Mouse (Mus musculus) stomach, postnatal 0 days (tissue): ENCODE measurements around the gene Nfia. TPM values are rescaled to one million over a fixed set of nuclear protein-coding genes. Genes with fewer than 3 reads are reported as not detected.

Experiments used
- ATAC-seq: fragments of 200-750 bp; cut with Nextera tagmentation; 2 replicates; pipeline ENCODE4 v1.8.0; 2017; ENCODE audit not compliant: low FRiP score, low TSS enrichment
- DNase-seq: peaks from one replicate; pipeline ENCODE4 v3.0.0-alpha.2; 2016; ENCODE audit warnings: low spot score
- H3K27ac ChIP-seq: fragments of 300-500 bp; sonication (generic); replicated peaks from 2 replicates; pipeline ENCODE4 v1.5.1; 2014; ENCODE audit warnings: mild to moderate bottlenecking, control low read depth
- H3K27me3 ChIP-seq: fragments of 300-500 bp; sonication (generic); 2 replicates; pipeline ENCODE4 v1.6.1; 2014; ENCODE audit warnings: low read length; ENCODE audit not compliant: control insufficient read depth, insufficient read depth
- H3K36me3 ChIP-seq: fragments of 300-500 bp; sonication (generic); 2 replicates; pipeline ENCODE4 v1.6.1; 2014; ENCODE audit warnings: low read length, mixed read lengths; ENCODE audit not compliant: control insufficient read depth, insufficient read depth
- H3K4me1 ChIP-seq: fragments of 300-500 bp; sonication (generic); replicated peaks from 2 replicates; pipeline ENCODE4 v1.6.1; 2014; ENCODE audit warnings: antibody characterized with exemption; ENCODE audit not compliant: control insufficient read depth, insufficient read depth
- H3K4me2 ChIP-seq: fragments of 300-500 bp; sonication (generic); replicated peaks from 2 replicates; pipeline ENCODE4 v1.6.1; 2014; ENCODE audit warnings: low read depth, mild to moderate bottlenecking, control low read depth, moderate library complexity
- H3K4me3 ChIP-seq: fragments of 300-500 bp; sonication (generic); 2 replicates; pipeline ENCODE4 v1.5.1; 2014; ENCODE audit warnings: low read depth, low read length, control low read depth
- H3K9ac ChIP-seq: fragments of 300-500 bp; sonication (generic); 2 replicates; pipeline ENCODE4 v1.6.1; 2014; ENCODE audit warnings: mild to moderate bottlenecking, low read length, control low read depth, mixed read lengths
- H3K9me3 ChIP-seq: fragments of 300-500 bp; sonication (generic); 2 replicates; pipeline ENCODE4 v1.6.1; 2016; ENCODE audit warnings: low read length; ENCODE audit not compliant: control insufficient read depth
- CTCF ChIP-seq: IDR thresholded peaks from 2 replicates; pipeline ENCODE4 v1.5.1; 2016; ENCODE audit warnings: antibody characterized with exemption, low read depth, mild to moderate bottlenecking, moderate library complexity
- EP300 ChIP-seq: optimal IDR thresholded peaks from 2 replicates; pipeline ENCODE3; 2016; ENCODE audit warnings: antibody characterized with exemption
- WGBS: fragments of 180-500 bp; shearing (Covaris S2); extraction: QIAGEN DNeasy Blood & Tissue Kit; methylation state at CpG from one replicate; pipeline ENCODE4 v1.1.7; 2014; 5-methylcytosine and 5-hydroxymethylcytosine counted together
- polyA plus RNA-seq: library from polyadenylated mRNA; unstranded; fragments of >200 nt; fragmentation: Nextera tagmentation; extraction: Ambion mirVana; gene quantifications from 2 replicates; pipeline ENCODE4 v1.2.1, GENCODE M21; 2015

The Nfia gene
- polyA plus RNA-seq, 1 experiment from 2014 or later: 26.0 TPM

DNA sequence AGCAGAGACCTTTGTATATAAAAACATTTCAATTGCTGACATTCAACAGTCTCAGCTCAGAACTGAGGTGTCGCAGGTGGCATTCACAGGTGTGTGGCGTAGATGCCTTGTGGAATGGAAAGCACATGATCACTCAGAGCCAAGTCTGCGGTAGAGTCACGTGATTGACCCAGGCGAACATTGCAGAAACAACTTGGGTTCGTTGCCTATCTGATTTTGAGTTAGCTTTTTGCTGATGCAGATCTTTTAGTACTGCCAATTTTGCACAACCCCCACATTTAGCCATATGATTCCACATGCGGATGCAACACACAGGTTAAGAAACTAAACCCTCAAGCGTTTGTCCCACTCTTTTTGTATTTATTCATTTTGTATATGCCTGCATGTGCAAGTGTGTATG is 272.1 kb downstream of the Nfia start:
- H3K27ac ChIP-seq: no peak overlapping the region
- H3K27me3 ChIP-seq: no peaks in the 10 kb centered on the region
- H3K4me1 ChIP-seq: no peaks in the 10 kb centered on the region
- no peak overlapping the region for H3K4me3 ChIP-seq
- no peak overlapping the region for H3K9ac ChIP-seq
- H3K36me3 ChIP-seq: no peaks in the 10 kb centered on the region
- DNase-seq (no peak), ATAC-seq (no peak)
- H3K9me3 ChIP-seq: no peaks in the 10 kb centered on the region
- no peak for TF ChIP-seq CTCF
- no peak for TF ChIP-seq EP300
- no peak overlapping the region for H3K4me2 ChIP-seq
- 82% methylated on average over 8 of the region's 8 CpGs for WGBS

DNA sequence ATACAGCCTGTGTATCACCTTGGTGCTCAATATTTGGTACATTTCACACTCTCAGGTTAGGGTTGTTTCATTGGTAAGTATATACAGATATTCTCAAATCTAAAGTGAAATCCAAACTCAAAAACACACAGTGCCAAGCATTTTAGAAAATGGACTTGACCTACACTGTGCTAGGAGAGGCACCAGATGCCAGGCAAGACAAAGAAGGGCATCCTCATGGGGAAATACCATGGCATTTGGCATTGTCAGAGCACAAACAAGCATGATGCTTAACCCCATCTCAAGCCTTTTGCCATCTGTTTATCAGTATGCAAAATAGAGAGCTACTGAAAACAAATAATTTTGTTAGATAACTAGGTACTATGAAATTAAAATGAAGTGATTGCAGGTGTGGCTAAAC is 274.8 kb downstream of the Nfia start:
- no peak overlapping the region for H3K4me3 ChIP-seq
- H3K4me2 ChIP-seq: no peak overlapping the region
- no peaks in the 10 kb centered on the region for H3K9me3 ChIP-seq
- H3K27ac ChIP-seq: no peak overlapping the region
- no peak overlapping the region for H3K9ac ChIP-seq
- no peaks in the 10 kb centered on the region for H3K27me3 ChIP-seq
- TF ChIP-seq EP300 (no peak), CTCF (no peak)
- no peak for DNase-seq
- H3K4me1 ChIP-seq: no peaks in the 10 kb centered on the region
- H3K36me3 ChIP-seq: no peaks in the 10 kb centered on the region
- ATAC-seq: no peak

DNA sequence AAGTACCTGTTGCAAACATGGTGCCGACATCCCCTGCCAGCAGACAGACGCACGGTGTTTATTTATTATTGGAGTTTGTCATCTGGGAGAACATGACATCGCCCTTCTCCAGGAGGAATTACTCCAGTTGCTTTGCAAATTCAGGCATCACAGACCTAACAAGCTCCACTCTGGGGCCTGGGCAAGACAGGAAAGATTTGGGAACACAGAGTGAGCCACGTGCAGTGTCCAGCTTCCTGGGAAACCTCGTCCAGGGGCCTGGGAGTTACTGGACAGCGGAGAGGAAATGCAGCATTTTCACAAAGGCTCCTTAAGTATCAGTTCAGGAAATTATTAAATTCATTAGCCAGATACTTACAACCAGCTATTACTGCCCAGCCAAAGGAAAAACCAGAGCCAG is 277.1 kb downstream of the Nfia start:
- H3K9ac ChIP-seq: no peak overlapping the region
- ATAC-seq: no peak
- H3K4me2 ChIP-seq: no peak overlapping the region
- DNase-seq: no peak
- TF ChIP-seq CTCF (no peak), EP300 (no peak)
- H3K4me1 ChIP-seq: no peaks in the 10 kb centered on the region
- no peaks in the 10 kb centered on the region for H3K9me3 ChIP-seq
- H3K4me3 ChIP-seq: no peak overlapping the region
- no peaks in the 10 kb centered on the region for H3K36me3 ChIP-seq
- no peak overlapping the region for H3K27ac ChIP-seq
- 48% methylated on average over 7 of the region's 7 CpGs for WGBS
- H3K27me3 ChIP-seq: no peaks in the 10 kb centered on the region

DNA sequence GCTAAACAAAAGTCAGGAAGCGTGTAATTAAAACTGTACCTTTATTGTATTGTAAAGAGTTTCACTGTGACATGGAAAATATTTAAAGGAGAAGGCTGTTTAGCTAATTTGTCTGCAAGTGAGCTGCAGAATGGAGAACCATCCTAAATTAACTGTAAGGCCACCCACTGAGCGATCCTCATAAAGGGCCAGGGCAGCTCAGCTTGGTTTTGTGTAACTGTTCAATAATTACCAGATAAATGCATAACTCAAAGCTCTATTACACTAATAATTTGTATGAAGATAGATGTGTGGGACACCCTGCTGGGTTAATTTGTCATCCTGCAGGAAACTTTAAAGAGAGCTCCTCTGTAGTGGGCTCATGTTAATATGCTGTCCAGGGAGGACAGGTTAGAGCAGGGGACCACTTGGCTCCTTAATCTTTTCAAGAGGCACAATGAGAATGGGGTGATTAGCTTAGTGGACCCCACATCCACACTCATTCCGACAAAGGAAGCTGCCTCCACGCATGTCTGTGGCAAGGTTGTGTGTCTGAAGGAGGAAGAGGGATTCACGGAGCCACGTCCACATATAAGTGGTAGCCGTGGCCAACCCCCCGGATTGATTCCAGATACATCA is 277.6 kb downstream of the Nfia start:
- no peak for DNase-seq
- 69% methylated on average over 8 of the region's 8 CpGs for WGBS

DNA sequence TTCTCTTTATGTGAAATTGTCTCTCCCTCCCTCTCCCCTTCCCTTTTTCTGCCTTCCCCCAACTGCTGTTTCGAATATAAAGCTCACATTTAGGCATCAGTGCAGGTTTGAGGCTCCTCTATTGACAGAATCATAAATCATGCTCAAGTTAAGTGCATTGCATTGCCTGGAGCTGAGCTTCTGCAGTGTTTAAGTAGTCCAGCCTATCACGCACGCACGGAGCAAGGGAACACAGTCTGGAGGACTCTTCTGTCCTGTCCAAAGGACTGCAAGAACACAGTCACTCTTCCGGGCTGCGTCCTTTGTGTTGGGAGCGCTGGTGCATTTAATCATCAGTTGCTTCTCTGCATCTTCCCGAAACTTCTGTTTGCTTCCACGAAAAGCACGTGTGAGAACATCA is 278.2 kb downstream of the Nfia start:
- Histone ChIP-seq H3K36me3 (no peaks in the 10 kb centered on the region), H3K9me3 (no peaks in the 10 kb centered on the region), H3K4me1 (no peaks in the 10 kb centered on the region), H3K9ac (no peak overlapping the region), H3K27ac (no peak overlapping the region), H3K27me3 (no peaks in the 10 kb centered on the region), H3K4me3 (no peak overlapping the region), H3K4me2 (no peak overlapping the region)
- WGBS: 56% methylated on average over 10 of the region's 10 CpGs
- DNase-seq (no peak), ATAC-seq (no peak)
- TF ChIP-seq CTCF (no peak), EP300 (no peak)

More for the DNA sequence above, 277.6 kb downstream of the Nfia start:
- H3K4me2 ChIP-seq: no peak overlapping the region
- no peaks in the 10 kb centered on the region for H3K36me3 ChIP-seq
- H3K27me3 ChIP-seq: no peaks in the 10 kb centered on the region
- H3K9ac ChIP-seq: no peak overlapping the region
- TF ChIP-seq EP300 (no peak), CTCF (no peak)
- no peaks in the 10 kb centered on the region for H3K4me1 ChIP-seq
- ATAC-seq: no peak
- no peak overlapping the region for H3K4me3 ChIP-seq
- no peaks in the 10 kb centered on the region for H3K9me3 ChIP-seq
- no peak overlapping the region for H3K27ac ChIP-seq

DNA sequence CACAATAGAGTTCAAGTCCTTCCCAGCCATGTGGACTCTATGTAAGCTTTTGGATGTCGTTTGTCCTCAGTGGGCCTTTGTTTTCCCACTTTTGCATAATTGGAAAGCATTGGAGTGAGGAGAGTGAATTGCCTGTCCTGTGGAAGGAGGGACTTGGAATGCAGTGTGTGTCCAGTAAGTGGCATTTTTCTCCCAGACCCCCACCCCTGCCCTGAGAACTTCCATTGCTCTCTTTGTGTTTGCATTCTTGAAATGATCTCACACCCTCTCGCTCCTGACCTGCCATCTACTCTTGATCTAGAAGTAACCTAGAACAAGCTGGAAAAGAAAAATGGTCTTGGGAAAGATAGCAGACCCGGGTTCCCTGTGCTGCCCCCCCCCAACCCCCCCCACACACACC is 278.8 kb downstream of the Nfia start:
- Histone ChIP-seq H3K27me3 (no peaks in the 10 kb centered on the region), H3K27ac (no peak overlapping the region), H3K4me1 (no peaks in the 10 kb centered on the region), H3K4me3 (no peak overlapping the region), H3K36me3 (no peaks in the 10 kb centered on the region), H3K9ac (no peak overlapping the region), H3K4me2 (no peak overlapping the region), H3K9me3 (no peaks in the 10 kb centered on the region)
- no peak for ATAC-seq
- TF ChIP-seq CTCF: no peak
- TF ChIP-seq EP300: no peak
- no peak for DNase-seq
- 51% methylated on average over 3 of the region's 3 CpGs for WGBS
